Mouse (Mus musculus): ENCODE measurements around the gene Clmp.

DNA sequence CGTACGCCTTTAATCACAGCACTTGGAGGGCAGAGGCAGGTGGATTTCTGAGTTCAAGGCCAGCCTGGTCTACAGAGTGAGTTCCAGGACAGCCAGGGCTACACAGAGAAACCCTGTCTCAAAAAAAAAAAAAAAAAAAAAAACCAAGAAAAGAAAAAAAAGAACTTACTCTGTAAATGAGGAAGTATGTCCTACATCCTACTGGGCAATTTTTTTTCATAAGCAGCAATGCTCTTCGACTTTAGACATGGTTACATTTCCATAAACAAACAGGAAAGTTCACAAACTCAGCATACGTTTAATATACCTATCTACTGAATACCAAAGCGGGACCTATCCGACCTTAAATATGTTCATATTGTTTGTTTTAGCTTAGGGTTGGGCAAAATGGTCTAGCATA is 76.6 kb downstream of the Clmp start:
- no peak for TF ChIP-seq CTCF (IDR thresholded peaks at IDR 0.05; ENCODE audit: borderline replicate concordance, extremely low read depth, insufficient read depth, insufficient read length)
- no peak for TF ChIP-seq POLR2A (IDR thresholded peaks at IDR 0.05; ENCODE audit: borderline replicate concordance, extremely low read depth, insufficient read depth, insufficient read length, poor library complexity, severe bottlenecking)

Measured in brain, embryonic 14.5 days (tissue).